Mouse (Mus musculus) G1E (cell line): ENCODE data around the gene Sdk1.

Source experiments
- CTCF ChIP-seq: IDR thresholded peaks from 2 replicates; pipeline ENCODE4 v1.5.1; 2012; ENCODE audit warnings: low read depth, low read length, inconsistent platforms, mixed read lengths
- GATA1 ChIP-seq: IDR thresholded peaks from 2 replicates; pipeline ENCODE4 v1.6.1; 2012; ENCODE audit warnings: borderline replicate concordance, low read length, inconsistent platforms, mixed read lengths
- GATA2 ChIP-seq: IDR thresholded peaks from 2 replicates; pipeline ENCODE4 v1.6.1; 2012; ENCODE audit warnings: low read depth, low read length, inconsistent platforms, borderline replicate concordance
- POLR2AphosphoS5 ChIP-seq: IDR thresholded peaks from 2 replicates; pipeline ENCODE4 v1.6.1; 2012; ENCODE audit warnings: low read depth, low read length, inconsistent platforms; ENCODE audit not compliant: insufficient replicate concordance
- TAL1 ChIP-seq: conservative IDR thresholded peaks from 2 replicates; pipeline ENCODE4 v1.6.1; 2012; ENCODE audit warnings: low read depth, low read length, inconsistent platforms, mixed read lengths

DNA sequence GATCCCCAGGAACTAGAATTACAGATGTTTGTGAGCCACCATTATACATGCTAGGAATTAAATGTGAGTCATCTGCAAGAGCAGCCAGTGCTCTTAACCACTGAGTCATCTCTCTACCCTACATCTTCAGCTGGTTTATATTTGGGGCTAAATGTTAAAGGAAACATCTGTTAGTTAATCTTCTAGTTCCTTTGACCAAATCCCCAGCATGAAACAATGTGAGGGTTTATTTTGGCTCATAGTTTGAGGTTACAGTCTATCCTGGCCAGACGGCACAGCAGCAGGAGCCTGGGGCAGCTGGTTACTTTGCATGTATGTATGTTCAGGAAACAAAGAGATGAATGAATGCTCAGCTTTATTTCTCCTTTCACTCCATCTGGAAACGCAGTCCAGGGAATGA is 62.5 kb downstream of the Sdk1 start:
- no peak for TF ChIP-seq CTCF
- TF ChIP-seq TAL1, result no peak
- TF ChIP-seq GATA1, result no peak
- TF ChIP-seq POLR2AphosphoS5, result no peak
- no peak for TF ChIP-seq GATA2
